Mouse (Mus musculus) CH12.LX (cell line): ENCODE measurements at regions not wholly inside any gene's neighbourhood (a gene's known extent, or its start where the extent isn't known, plus 50 kb on each side); places are given as distances from the start of the nearest gene placed in this dataset.
A peak's percentile ranks its signal among the peaks of the same experiment; 100 is the strongest.

Source experiments
- DNase-seq: peaks from one replicate; pipeline ENCODE4 v3.0.0-alpha.2; 2013; ENCODE audit errors: extremely low read depth
- H3K27ac ChIP-seq: 2 replicates; pipeline ENCODE4 v1.5.1; 2012; ENCODE audit warnings: low read depth, mild to moderate bottlenecking, control low read depth, moderate library complexity; ENCODE audit not compliant: insufficient read depth
- H3K27me3 ChIP-seq: replicated peaks from 2 replicates; pipeline ENCODE3; 2012; ENCODE audit warnings: inconsistent platforms
- H3K36me3 ChIP-seq, 2 experiments: replicated peaks in 1 of 2; 2 replicates each; pipeline versions ENCODE3 to v1.6.1; 2012; ENCODE audit warnings: inconsistent platforms in 1 of 2, low read length in 1 of 2, mild to moderate bottlenecking in 1 of 2, mixed read lengths in 1 of 2, moderate library complexity in 1 of 2; ENCODE audit not compliant: control insufficient read depth in 1 of 2, insufficient read depth in 1 of 2
- H3K4me1 ChIP-seq, 2 experiments: 2 replicates each; pipeline ENCODE4 v1.6.1; 2012; ENCODE audit warnings: inconsistent platforms in 1 of 2, moderate library complexity in 1 of 2; ENCODE audit not compliant: insufficient read depth in 2 of 2, control insufficient read depth in 1 of 2
- H3K4me2 ChIP-seq: 2 replicates; pipeline ENCODE4 v1.6.1; 2012; ENCODE audit warnings: low read depth, mild to moderate bottlenecking, control low read depth; ENCODE audit not compliant: poor library complexity, insufficient read depth, severe bottlenecking
- H3K4me3 ChIP-seq, 3 experiments: fragments of 150-350 bp in 1 of 3; sonication (generic) in 1 of 3; replicated peaks in 1 of 3; 2 replicates each; pipeline versions ENCODE3 to v1.5.1; 2011 to 2012; ENCODE audit warnings: low read depth in 2 of 3, low read length in 2 of 3, mild to moderate bottlenecking in 2 of 3, moderate library complexity in 2 of 3, control low read depth in 1 of 3, improper control_type of control experiment in 1 of 3, inconsistent platforms in 1 of 3, mixed read lengths in 1 of 3; ENCODE audit not compliant: poor library complexity in 1 of 3
- H3K79me2 ChIP-seq: replicated peaks from 2 replicates; pipeline ENCODE4 v1.6.1; 2012; ENCODE audit warnings: mild to moderate bottlenecking, moderate library complexity; ENCODE audit not compliant: control insufficient read depth, poor library complexity, insufficient read depth, severe bottlenecking; ENCODE audit errors: extremely low read depth
- H3K9ac ChIP-seq: 2 replicates; pipeline ENCODE4 v1.6.1; 2012; ENCODE audit warnings: low read depth, mild to moderate bottlenecking, control low read depth, moderate library complexity; ENCODE audit not compliant: insufficient read depth
- H3K9me3 ChIP-seq: replicated peaks from 2 replicates; pipeline ENCODE3; 2012; ENCODE audit warnings: low read length, inconsistent platforms, mixed read lengths
- CHD1 ChIP-seq: IDR thresholded peaks from 2 replicates; pipeline ENCODE4 v1.6.1; 2012; ENCODE audit warnings: low read depth, low read length, improper control_type of control experiment, inconsistent platforms
- CTCF ChIP-seq, 2 experiments: IDR thresholded peaks in 1 of 2; conservative IDR thresholded peaks in 1 of 2; 2 replicates each; pipeline ENCODE4 v1.5.1; 2011 to 2012; ENCODE audit warnings: low read depth in 2 of 2, low read length in 2 of 2, improper control_type of control experiment in 1 of 2, inconsistent platforms in 1 of 2, mild to moderate bottlenecking in 1 of 2, moderate library complexity in 1 of 2
- E2F4 ChIP-seq: IDR thresholded peaks from 2 replicates; pipeline ENCODE4 v1.6.1; 2011; ENCODE audit warnings: low read depth, low read length, improper control_type of control experiment; ENCODE audit not compliant: insufficient replicate concordance
- EP300 ChIP-seq: IDR thresholded peaks from 2 replicates; pipeline ENCODE4 v1.6.1; 2011; ENCODE audit warnings: low read length, improper control_type of control experiment
- HCFC1 ChIP-seq: IDR thresholded peaks from 2 replicates; pipeline ENCODE4 v1.6.1; 2012; ENCODE audit warnings: low read depth, mild to moderate bottlenecking, inconsistent platforms, low read length, improper control_type of control experiment
- JUN ChIP-seq: IDR thresholded peaks from 2 replicates; pipeline ENCODE4 v1.6.1; 2011; ENCODE audit warnings: low read depth, mild to moderate bottlenecking, low read length, improper control_type of control experiment, moderate library complexity; ENCODE audit not compliant: insufficient read depth
- MYC ChIP-seq: IDR thresholded peaks from 2 replicates; pipeline ENCODE4 v1.6.1; 2011; ENCODE audit warnings: low read depth, mild to moderate bottlenecking, improper control_type of control experiment, low read length
- NRF1 ChIP-seq: IDR thresholded peaks from 2 replicates; pipeline ENCODE4 v1.6.1; 2014; ENCODE audit warnings: low read depth, mild to moderate bottlenecking, inconsistent platforms, low read length, improper control_type of control experiment, moderate library complexity
- PAX5 ChIP-seq: IDR thresholded peaks from 2 replicates; pipeline ENCODE4 v1.6.1; 2012; ENCODE audit warnings: low read length, inconsistent platforms, mixed read lengths
- POLR2A ChIP-seq: IDR thresholded peaks from 2 replicates; pipeline ENCODE4 v1.6.1; 2011; ENCODE audit warnings: low read depth, mild to moderate bottlenecking, improper control_type of control experiment, low read length
- RAD21 ChIP-seq: IDR thresholded peaks from 2 replicates; pipeline ENCODE4 v1.6.1; 2011; ENCODE audit warnings: low read depth, mild to moderate bottlenecking, low read length, improper control_type of control experiment, moderate library complexity
- SIN3A ChIP-seq: IDR thresholded peaks from 2 replicates; pipeline ENCODE4 v1.6.1; 2012; ENCODE audit warnings: low read length, improper control_type of control experiment, inconsistent platforms
- SMC3 ChIP-seq: IDR thresholded peaks from 2 replicates; pipeline ENCODE4 v1.6.1; 2011; ENCODE audit warnings: low read depth, low read length, improper control_type of control experiment
- TCF12 ChIP-seq: IDR thresholded peaks from 2 replicates; pipeline ENCODE4 v1.6.1; 2014; ENCODE audit warnings: low read depth, mild to moderate bottlenecking, inconsistent platforms, low read length, improper control_type of control experiment
- ZKSCAN1 ChIP-seq: IDR thresholded peaks from 2 replicates; pipeline ENCODE4 v1.6.1; 2012; ENCODE audit warnings: low read depth, inconsistent platforms, low read length, improper control_type of control experiment, borderline replicate concordance
- ZNF384 ChIP-seq: IDR thresholded peaks from 2 replicates; pipeline ENCODE4 v1.6.1; 2012; ENCODE audit warnings: low read depth, low read length, improper control_type of control experiment, inconsistent platforms
- dilution Hi-C: fragments of 300-500 bp; cut with MboI; formaldehyde crosslinking; loops from 2 replicates; pipeline ENCODE4 v1.14.3; 2020; ENCODE audit warnings: low sequenced_read_pairs; ENCODE audit not compliant: extremely low pct_unique_long_range_greater_than_20kb, extremely low pct_ligation_motif_present
- in situ Hi-C: fragments of 300-500 bp; cut with MboI; formaldehyde crosslinking; loops from 3 replicates; pipeline ENCODE4 v1.14.3; 2019; ENCODE audit warnings: low sequenced_read_pairs, low pct_ligation_motif_present, low pct_unique_long_range_greater_than_20kb, mixed read lengths

- dilution Hi-C loops, result no loop called here
- H3K79me2 ChIP-seq, result no peaks in the 10 kb centered on the region
- TF ChIP-seq CTCF (conservative IDR thresholded peaks at IDR 0.05 in 1 of 2, IDR thresholded peaks at IDR 0.05 in 1 of 2; ENCODE audit: low read depth in 2 of 2, low read length in 2 of 2) (no peak), POLR2A (no peak), TCF12 (no peak), SIN3A (no peak), ZNF384 (no peak), E2F4 (no peak), RAD21 (no peak), NRF1 (no peak), HCFC1 (no peak), CHD1 (no peak), PAX5 (no peak), ZKSCAN1 (no peak), JUN (no peak), MYC (no peak), EP300 (no peak)
- TF ChIP-seq, all 38 proteins: peak for 0
- H3K9me3 ChIP-seq, result no peaks in the 10 kb centered on the region
- no peaks in the 10 kb centered on the region for H3K27me3 ChIP-seq
- DNase-seq, result no peak
- H3K9ac ChIP-seq, result no peak overlapping the region
- H3K4me1 ChIP-seq, result no peaks in the 10 kb centered on the region
- H3K27ac ChIP-seq, result no peak overlapping the region
- in situ Hi-C loops, result no loop called here
- no peak overlapping the region for H3K4me3 ChIP-seq
- H3K36me3 ChIP-seq, result no peaks in the 10 kb centered on the region
- H3K4me2 ChIP-seq, result no peak overlapping the region
Measured at GRCm38 (mm10) chr2:19757910-19758309, 100.4 kb downstream of the Otud1 start.

- in situ Hi-C loops (no loop called here), dilution Hi-C loops (no loop called here)
- Histone ChIP-seq H3K4me1 (no peaks in the 10 kb centered on the region), H3K79me2 (no peaks in the 10 kb centered on the region), H3K9me3 (no peaks in the 10 kb centered on the region), H3K4me3 (no peak overlapping the region), H3K4me2 (no peak overlapping the region), H3K27ac (no peak overlapping the region), H3K27me3 (no peaks in the 10 kb centered on the region), H3K36me3 (no peaks in the 10 kb centered on the region), H3K9ac (no peak overlapping the region)
- DNase-seq, result peak; percentile 12
- TF ChIP-seq SMC3 (peak; percentile 51), RAD21 (peak; percentile 13), CTCF (conservative IDR thresholded peaks at IDR 0.05 in 1 of 2, IDR thresholded peaks at IDR 0.05 in 1 of 2; ENCODE audit: low read depth in 2 of 2, low read length in 2 of 2) (peak in 1 of 2 experiments; percentile 53; a peak in 2 of 4 replicates), TCF12 (no peak), MYC (no peak)
Measured at GRCm38 (mm10) chr2:19759169-19759568, 101.6 kb downstream of the Otud1 start.
